Mouse (Mus musculus) kidney, postnatal 36 days (tissue): Measurements from ENCODE around the gene Trak1.

Experiments
- DNase-seq, 2 experiments: peaks; one replicate each; pipeline ENCODE4 v3.0.0; 2021 to 2022; ENCODE audit warnings: mixed read lengths in 2 of 2

The Trak1 gene

DNA sequence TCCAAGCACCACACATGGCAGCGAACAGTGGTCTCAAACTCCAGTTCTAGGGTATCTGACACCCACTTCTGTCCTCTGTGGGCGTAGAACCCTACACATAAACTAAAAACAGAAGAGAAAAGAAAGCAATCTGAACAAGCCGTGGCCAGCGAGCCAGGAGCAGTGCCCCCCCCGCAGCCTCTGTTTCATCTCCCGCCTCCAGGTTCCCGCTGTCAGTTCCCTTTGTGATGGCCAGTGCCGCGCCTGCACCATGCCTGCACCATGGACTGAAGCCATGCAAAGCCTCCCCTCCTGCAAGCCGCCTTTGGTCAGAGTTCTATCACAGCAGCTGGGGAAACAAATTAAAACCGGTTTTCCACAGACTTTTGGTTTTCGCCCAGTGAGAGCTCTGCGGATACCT lies 75.8 kb downstream of the Trak1 start:
- DNase-seq = no peak

DNA sequence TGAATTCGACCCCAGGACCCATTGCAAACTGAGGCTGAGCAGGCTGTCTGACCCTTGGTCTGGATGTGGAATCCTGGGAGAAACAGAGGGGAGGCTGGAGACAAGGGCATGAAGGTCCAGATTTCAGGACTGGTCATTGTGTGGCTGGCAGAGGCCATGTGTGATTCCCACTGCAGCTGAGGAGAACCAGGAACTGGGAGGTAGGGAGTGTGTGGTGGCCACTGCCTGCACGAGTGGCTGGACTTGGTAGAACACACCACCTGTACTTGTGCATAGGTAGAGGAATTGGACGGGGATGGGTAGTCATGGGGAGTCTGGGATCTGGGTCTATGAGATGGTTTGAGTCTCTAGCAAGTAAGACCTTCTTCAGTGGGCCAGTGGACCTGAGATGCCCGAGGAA lies 76.2 kb downstream of the Trak1 start:
- no peak for DNase-seq

DNA sequence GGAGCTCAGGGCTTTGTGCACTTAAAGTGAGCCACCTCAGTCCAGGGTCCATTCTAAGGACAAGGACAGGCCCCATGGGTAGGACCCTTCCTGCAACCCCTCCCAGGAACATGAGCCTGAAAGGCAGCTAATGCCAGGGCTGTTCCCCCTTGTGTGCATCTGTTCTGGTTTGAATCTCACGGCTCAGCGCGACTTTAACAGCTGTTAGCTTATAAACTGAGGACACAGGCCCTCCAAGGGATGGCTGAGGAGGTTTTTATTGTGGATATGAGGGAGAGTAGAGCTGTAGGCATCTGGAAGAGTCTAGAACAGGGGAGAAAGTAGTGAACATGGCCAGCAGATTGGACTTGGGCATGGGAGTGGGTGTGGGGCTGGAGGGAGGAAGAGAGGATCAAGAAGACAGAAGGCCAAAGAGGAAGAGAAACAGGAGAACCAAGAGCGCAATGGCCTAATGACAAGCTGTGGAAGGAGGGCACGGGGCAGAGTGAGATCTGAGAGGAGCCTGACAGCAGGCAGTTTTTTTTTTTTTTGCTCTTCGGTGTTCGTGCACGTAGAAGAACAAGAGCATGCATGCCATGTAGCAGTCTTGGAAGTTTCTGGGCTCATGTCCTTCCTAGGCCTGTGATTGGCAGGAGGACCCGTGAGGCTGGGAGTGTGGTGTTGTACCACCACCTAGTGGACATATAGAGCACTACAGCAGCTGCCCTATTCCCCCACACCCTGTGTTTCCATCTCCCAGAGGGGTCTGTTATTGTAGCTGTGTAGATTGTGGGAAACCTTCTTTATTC lies 77.0 kb downstream of the Trak1 start:
- DNase-seq = peak; percentile 62 to 73

DNA sequence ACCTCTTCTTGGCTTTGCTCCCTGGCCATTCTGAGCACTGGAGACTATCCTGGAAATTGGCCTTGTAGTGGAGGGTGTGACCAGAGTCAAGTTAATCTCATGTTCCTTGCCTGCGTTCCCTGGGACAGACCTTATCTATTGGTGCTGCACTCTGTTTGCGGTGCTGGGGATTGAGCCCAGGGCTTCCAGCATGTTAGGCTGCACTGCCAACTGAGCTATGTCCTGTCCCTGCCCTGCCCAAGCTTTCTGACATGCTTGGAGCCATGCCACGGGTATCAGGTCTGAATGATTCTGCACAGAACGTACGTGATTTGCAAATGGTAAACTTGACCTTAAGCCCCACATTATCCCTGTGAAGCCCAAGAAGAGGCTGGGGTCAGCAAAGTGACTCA lies 77.6 kb downstream of the Trak1 start:
- DNase-seq = no peak

DNA sequence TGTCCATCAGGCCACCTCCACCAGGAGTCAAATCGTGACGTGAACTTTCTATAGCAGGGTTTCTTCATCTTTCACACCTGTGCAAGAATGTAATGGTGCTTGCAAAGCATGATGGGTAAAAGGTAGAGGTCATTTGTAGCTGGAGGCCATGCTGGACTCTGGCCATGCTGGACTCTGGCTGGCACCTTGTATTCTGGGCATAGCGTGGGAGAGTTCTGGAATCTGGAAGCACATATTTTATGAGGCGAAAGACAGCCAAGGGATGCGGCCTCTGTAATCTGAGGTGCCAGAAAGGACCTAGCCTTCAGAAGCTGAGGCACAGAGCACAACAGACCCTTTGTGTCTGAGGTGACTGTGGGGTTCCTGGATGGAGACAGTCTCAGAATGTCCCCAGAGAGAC lies 78.8 kb downstream of the Trak1 start:
- DNase-seq = peak; percentile 84 to 89

DNA sequence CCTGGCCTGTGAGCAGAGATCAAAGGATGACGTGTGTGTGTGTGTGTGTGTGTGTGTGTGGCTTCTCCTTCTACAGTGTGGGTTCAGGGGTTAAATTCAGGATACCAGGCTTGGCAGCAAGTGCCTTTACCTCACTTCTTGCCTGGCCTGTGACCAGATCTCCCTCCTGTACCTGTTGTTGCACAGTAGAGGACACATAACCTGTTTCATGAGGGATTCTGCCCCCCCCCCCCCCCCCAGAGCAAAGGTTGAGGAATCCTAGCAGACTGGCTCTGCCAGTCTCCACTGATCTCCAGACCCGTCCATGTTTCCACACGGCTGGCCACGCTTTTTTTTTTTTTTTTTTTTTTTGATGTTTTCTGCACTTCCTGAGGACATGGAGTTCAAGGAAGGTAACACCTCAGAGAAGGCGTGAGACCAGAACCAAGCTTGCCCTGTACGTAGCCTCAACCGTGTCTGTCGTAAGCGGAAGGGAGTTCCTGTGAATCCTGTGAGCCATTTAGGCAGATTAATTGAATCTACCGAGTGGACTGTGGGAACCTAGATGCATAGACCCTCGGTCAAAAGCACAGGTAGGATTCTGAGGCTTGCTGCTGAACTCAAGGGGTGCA lies 83.1 kb downstream of the Trak1 start:
- peak; percentile 68 to 80 for DNase-seq

DNA sequence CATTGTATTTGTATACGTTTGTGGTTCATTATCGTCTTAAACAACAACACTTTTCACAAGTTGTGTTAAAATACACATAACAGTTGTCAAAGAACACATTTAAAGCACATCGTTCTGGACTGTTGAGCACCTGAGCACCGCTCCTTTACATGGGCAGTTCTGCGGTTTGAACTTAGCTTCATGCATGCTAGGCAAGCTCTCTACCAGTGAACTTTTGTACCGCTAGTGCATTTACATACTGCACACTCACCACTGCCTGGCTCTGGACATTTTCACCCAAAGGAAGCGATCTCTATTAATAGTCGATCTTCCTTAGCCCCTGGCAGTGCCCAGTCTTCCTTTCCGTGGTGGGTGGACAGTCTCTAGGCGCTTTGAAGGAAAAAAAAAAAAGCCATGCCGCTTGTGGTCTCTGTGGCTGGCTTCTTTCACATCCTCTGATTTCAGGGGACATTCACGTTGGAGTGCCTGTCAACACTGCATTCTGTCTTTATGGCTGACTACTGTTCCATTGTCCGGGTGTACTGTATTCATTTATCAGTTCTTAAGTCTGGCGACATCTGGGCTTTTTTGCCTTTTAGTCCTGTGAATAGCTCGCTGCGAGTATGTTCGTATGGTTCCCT lies 84.5 kb downstream of the Trak1 start:
- peak; percentile 28 to 50 for DNase-seq

DNA sequence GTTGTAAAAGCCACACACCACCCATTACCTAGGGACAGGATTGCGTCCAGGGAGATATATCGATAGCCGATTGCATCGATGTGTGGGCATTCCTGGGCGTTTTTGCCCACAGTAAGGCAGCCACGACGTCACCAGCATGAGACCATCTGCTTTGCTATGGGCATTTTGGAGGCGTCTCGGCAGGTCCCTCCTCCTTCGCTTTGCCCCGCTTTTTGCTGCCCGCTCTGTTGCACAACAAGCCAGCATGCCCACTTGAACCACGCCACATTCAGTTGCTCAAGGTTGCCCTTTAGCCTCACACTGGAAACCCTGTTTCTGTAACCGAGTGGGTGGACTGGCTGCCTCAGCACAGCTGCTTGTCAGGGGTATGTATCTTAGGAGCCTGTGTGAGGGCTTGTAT lies 85.3 kb downstream of the Trak1 start:
- peak; percentile 74 to 86 for DNase-seq

DNA sequence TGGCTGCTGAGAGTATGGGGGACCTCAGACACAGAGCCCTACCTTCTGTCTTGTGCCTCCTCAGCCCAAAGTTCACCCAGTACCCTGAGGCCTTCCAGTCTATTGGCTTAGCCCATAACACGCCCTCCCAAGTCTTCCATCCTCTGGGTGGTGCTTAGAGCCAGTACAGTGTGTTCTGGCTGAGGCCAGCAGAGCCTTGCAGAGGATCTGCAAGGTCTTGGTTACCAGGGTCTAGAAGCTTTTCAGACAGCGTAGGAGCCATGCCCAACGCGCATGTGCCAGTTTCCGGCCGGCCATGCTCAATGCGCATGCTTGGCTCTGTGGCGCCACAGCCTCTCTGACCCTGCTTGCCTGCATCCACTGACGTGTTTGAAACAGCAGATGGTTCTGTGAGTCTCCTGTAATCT lies 85.9 kb downstream of the Trak1 start:
- peak; percentile 81 to 85 for DNase-seq

DNA sequence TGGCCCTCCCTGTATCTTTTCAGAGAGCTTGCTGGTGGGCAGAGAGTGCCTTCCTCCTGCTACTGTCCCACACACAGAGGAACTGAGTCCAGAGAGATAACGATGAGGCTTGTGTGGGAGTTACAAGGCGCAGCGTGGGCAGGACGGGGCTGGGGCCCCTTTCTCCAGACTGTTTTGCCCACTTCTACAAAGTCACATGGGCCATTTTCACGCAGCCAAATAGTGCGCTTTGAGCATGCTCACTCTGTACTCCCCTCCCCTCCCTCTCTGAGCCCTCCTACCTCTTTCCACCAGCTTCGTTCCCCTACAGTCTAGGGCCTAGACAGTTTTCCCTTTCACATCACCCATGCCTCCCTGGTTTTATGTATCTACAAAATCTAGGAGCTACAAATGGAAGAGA lies 87.3 kb downstream of the Trak1 start:
- DNase-seq = no peak

DNA sequence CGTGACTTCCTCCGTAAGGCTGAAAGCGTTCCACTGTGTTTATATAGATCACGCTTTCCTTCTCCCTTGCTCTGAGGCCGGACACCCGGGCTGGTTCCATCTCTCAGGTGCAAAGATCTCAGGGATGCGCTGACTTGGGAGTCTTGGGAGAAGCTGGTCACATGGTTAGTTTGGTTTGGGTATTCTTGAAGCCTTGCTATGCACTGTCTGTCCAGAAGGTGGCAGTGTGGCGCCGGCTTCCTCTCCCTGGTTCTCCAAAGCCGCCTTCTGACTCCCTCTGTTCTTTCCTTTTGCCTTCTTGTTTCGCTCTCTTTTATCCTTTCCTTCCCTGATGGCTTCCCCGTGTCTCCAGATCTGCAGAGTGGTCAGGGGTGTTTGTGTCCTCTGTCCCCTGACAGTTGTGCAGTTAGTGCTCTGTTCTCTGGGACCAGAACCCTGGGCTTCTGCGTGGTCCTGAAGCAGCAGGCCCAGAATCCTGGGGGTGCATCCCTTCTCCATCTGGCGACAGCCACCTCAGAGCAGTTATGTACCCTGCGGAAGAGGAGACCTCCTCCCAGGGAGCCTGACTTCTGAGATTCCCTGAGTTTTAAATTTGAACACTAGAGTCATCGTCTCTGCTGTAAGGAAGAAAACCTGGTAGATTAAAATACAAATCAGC lies 87.9 kb downstream of the Trak1 start:
- DNase-seq = peak; percentile 90 to 91

DNA sequence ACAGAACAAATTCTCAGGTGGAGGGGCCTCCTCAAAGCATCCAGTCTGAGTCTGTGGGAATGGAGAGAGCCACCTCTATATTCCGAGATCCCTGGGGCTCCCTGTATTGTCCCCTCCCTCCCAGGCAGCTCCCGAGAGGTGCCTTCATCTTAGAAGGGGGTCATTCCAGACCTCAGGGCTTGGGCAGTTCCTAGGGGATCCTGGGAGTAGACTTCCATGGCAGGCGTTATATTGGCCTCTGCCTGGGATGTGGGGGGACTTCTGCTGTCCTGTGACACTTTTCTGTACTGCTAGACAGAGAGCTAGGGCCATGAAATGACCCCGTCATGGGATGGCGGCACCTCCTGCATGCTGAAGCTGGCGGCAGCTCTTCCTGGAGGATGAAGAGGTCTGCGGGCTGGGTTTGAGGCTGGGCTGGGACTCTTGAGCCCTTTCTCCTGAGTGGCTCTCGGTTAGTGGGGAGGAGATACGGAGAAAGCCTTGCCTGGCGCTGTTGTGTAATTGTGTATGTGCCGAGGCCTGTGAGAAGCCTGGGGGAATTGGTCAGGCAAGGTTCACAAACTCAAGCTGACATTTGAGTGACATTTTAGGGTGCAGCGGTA lies 88.5 kb downstream of the Trak1 start:
- DNase-seq = no peak

DNA sequence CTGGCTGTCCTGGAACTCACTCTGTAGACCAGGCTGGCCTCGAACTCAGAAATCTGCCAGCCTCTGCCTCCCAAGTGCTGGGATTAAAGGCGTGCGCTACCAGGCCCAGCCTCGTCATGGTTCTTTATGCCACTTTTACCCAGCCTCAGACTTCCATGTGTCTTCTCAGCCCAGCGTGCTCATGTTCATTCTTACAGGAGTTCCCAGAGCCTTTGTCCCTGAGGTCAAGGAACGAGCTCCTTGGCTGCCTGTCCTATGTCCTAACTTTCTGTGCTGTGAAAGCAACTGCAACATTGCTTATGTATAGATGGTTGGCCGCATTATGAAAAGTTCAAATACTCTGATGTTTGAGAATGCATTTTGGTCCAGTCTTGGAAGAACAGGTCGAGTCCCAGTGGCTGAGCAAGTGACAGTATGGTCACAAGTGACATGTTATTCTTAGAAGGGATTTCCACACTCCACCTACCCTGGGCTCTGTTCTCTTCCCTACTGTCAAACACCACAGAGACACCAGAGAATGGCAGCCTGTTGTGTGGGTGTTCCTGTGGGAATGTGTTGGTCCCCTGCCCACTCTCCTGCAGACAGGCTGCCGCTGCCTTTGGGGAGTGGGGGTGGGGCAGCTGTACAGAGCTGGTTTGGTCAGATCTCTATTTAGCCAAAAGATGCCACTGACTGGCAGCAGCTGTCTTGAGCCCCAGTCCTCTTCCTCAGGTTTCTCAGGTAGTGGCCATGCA lies 90.4 kb downstream of the Trak1 start:
- peak in 1 of 2 experiments; percentile 62 for DNase-seq

DNA sequence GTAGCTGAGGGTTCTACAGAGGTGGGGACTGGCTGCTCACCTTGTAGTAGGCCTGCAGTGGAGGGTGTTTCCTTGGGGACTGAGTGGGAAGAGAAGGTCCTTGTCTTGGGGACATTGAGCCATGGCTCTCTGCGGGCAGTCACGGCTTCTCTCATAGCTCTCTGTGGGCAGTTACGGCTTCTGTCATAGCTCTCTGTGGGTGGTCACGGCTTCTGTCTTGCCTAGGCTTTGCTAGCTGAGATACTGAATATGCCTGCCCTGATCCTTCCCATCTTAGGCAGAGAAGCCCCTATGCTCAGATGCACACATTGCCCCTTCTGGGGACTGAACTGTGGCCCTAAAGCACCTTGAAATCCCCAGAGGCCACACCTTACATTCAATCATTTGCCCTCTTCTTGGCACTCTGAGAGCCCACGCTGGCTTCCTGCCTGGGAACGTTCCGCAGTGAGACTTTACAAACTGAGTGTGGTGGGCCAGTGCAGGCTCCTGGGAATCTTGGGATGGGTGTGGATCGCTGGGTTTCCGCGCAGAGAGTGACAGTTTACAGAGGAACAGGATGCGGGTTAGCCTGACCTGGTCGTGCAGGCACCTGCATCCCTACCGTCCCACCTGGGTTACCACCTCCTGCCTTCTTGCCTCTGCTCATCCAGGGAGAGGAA lies 91.1 kb downstream of the Trak1 start:
- DNase-seq = peak in 1 of 2 experiments; percentile 61

DNA sequence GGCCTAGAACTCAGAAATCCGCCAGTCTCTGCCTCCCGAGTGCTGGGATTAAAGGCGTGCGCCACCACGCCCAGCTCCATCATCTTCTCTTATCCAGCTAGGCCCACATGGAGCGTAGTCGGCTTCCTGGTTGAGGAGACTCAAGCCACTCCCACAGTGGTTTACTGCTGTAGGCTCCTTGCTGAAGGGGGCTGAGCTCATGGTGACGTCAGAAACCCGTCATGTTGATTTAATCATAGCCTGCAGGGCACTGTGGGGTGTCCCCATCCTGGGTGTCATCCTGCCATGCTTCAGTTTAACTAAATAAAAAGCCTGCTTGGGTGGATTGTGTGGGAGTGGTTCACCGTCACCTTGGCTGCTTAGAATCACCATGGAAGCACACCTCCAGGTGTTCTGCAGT lies 92.0 kb downstream of the Trak1 start:
- DNase-seq = no peak

DNA sequence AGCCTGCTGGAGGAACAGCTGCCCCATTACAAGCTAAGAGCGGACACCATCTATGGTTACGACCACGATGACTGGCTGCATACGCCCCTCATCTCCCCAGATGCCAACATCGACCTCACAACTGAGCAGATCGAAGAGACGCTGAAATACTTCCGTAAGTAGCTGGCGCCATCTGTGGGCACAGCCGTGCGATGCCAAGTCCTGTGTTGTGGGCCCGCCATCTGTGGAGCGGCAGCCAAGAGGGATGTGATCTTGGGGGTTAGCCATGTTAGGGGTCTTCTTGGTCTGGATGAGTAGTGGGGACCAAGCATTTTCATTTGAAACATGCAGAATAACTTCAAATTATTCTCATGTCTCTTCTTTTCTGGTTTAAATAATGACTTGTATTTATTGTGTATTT lies 94.6 kb downstream of the Trak1 start:
- DNase-seq = peak in 1 of 2 experiments; percentile 29

DNA sequence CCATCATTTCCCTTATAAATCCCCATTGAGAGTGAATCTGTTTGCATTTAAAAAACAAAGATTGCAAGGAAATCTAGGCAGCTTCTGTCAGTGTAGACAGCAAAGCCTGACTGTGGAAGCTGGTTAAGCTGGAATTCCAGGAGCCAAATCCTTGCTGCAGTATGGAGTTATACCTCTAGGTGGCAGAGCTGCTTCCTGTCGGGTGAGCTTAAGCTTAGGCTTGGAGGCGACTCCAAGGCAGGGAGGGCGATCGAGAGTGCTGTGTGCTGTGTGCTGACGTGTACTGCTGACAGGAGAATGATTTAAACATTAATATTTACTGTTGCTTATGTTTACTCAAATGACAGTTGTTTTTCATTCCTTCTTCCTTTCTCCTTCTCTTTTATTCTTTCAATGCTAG lies 95.1 kb downstream of the Trak1 start:
- peak; percentile 76 to 87 for DNase-seq

DNA sequence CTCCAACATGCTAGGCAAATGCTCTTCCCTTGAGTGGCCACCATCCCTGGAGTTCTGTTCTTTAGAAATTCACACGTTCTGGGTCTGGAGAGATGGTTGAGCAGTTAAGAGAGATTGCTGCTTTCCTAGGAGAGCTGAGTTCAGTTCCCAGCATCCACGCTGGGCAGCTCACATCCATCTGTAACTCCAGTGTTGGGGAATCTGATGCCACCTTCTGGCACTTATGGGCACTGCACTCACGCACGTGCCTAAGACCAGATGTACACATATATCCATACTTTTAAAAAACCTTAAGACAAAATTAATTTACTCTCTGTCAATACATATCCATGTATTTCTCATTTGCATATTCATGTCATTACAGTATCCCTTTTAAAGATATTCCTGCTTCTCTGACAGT lies 95.8 kb downstream of the Trak1 start:
- DNase-seq = no peak

DNA sequence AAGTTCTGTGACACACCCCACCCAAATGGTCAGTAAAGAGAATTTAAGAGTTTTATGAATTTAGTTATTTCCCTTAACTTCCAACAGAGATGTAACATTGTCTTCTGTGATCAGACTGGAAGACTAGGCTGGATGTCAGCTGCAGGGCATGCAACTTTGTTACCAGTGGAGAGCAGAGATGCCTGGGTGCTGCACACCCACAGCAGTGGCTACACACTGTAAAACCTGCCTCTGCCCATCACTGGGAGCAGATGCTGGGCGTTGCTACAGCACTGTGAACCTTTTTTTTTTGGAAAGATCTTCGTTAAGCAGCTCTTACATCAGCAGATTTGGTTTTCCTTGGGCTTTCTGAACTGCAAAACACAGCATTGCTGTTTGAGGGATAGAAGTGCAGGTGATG lies 97.6 kb downstream of the Trak1 start:
- no peak for DNase-seq

DNA sequence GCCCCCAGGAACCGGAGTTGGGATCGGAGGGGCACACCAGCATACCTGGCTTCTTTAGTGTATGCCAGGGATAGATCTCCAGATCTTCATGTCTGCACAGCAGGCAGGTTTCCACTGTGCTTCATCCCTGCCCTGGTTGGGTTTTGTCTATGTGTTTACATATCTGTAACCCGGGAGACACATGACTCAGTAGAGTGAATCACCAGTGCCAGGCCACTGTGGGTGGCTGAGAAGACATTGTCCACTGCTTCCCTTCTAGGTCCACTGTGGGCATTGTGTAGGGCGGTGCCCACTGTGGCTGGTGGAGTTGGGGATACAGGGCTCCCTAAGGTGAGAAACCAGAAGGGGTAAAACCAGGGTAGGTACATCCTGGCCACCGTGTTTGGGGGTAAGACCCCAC lies 98.5 kb downstream of the Trak1 start:
- DNase-seq = no peak

DNA sequence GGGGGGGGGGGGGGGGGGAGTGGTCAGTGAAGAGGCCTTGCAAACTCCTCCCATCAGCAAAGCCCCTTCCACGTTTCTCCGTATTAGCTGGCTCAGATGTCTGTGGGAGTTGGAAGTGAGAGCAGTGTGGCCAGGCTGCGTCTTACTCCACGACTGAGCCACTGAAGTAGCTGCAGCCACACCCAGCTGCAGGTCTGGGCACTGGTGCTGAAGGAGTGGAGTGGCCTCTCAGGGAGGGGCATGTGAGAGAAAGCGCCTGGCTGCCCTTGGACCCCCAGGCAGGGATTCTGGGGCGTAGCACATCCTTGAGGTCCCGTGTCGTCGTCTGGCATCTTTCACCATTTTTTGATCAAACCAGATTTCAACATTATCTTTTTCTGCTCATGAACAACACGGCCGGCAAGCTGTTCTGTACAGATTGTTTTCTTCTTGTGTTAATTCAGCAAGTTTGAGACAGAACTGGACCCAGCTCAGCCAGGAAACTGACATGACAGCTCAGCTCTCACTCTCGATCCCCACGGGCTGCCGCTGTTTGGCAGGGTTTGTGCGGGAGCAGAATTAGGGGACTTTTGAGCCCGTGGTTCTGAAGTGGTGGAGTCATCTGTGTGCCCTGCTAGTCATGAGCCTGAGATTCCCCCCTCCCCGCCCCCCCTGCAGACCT lies 100.9 kb downstream of the Trak1 start:
- DNase-seq = no peak
